Mouse (Mus musculus): ENCODE measurements around the gene Pcnx2.

The Pcnx2 gene

DNA sequence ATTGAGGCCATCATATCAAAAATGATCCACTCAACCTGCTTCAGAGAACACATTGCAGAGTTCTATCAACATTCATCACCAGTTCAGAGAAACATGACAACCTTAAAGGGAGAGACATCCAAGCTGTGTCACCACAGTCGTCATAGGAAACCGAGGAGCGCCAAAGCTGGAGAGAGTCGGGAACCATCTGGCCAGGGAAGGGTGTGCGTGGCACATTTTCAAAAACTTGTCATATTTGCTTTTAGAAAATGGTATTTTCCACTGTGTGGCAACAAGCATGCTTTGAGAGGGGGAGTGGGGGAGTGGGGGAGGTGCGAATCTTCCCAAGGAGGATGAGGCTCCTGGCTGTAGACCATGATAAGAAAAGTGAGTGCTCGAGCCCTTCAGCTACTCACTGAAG is 78.3 kb downstream of the Pcnx2 start:
- DNase-seq (ENCODE audit: low read depth) = no peak

DNA sequence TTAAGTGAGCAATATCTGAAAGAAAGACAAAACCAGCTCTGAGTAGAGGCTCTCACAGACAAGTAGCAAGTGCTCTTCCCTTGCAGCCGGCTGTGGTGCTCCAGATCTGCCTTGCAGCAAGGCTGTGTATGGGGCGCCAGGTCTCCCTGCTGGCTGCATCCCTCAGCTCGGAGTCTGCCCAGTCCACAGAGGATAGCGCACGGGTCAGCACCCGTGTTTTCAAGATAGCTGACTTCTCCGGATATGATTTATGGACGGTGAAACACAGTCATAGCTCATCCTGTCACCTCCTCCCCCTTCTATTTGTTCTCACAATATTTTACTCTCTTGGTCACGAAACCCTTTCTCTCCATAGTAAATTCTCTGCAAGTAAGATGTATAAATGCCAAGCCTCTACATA is 79.3 kb downstream of the Pcnx2 start:
- no peak for DNase-seq (ENCODE audit: low read depth)

DNA sequence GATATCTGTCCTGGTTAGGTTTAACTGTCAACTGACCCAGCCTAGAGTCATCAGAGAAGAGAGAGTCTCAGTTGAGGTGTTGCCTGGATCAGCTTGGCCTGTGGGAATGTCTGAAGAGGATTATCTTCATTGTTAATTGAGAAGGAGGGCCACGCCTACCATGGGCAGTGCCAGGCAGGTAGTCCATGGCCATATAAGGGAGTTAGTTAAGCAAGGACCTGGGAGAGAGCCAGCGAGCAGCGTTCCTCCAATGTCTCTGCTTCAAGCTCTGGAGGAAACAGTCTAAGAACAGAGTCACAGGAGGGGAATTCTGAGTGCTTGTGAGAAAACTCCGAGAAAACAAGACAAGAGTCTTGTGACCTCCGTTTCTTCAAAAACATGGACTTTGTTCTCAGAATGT is 81.4 kb downstream of the Pcnx2 start:
- no peak for DNase-seq (ENCODE audit: low read depth)

DNA sequence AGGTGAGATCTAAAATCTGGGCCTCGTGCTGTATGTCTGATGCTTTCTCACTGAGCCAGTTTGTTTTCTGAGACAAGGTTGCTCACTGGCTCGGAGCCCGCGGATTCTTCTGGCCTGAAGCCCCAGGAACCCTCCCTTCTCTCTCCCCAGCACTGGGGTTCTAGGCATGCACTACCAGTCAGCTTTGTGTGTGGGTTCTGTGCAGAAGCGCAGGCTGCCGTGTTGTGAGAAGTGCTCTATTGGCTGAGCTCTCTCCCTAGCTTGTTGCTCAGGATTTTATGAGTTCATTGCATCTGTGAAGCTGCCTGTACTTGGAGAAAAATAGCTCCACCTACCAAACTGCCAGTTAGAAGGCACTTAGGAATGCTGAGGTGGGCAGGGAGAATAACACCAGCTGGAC is 89.3 kb downstream of the Pcnx2 start:
- DNase-seq (ENCODE audit: low read depth) = no peak

DNA sequence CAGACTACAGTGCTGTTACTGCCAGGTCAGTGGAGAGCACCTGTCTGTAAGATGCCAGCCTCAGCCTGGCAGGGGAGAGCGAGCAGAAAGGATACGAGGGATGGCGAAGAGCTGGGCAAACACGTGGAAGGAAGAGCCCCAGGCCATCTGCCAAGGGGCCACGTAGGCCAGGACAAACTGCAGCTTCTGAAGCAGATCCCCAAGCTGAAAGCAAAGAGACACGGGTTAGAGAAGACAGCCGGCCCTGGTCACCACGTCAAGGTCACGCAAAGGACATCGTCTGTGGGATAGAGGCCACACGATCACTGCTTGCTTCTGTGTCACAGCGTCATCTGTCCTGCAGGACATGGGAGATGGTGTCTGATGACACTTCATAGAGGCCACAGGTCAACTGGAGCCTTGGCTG is 90.2 kb downstream of the Pcnx2 start:
- no peak for DNase-seq (ENCODE audit: low read depth)

DNA sequence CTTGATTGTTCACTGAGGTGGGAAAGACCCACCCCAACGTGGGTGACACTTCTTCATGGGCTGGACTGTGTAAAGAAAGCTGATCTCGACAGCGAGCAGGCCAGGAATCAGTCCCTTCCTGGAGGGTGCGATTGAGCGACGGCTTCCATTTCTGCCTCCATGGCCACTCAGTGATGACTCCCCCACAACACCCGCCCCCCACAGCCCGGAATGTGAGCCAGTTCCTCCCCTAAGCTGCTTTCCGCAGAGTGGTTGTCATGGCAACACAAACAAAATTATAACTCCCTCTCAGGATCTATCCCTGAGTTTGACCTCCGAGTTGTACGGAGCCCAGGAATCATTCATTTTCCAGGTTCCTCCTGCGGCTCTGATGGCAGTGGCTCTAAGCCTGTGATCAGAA is 91.7 kb downstream of the Pcnx2 start:
- DNase-seq (ENCODE audit: low read depth) = no peak

DNA sequence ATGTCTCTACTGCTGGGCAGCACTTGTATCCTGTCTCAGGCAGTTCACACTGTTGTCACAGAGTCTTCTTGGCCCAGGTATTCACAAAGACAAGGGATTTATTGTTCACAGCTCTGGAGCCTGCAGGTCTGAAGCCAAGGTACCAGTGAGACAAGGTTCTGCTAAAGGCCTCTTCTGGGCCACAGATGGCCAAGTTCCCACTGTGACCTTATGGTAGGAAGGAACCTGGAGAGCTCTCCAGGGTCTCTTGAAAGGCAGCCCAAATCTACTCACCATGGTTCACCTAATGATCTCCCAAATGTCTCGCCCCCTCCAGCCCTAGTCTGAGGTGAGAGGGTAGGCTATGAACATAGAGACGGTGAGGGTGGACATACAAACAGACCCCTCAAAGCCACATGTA is 101.1 kb downstream of the Pcnx2 start:
- DNase-seq (ENCODE audit: low read depth) = no peak

DNA sequence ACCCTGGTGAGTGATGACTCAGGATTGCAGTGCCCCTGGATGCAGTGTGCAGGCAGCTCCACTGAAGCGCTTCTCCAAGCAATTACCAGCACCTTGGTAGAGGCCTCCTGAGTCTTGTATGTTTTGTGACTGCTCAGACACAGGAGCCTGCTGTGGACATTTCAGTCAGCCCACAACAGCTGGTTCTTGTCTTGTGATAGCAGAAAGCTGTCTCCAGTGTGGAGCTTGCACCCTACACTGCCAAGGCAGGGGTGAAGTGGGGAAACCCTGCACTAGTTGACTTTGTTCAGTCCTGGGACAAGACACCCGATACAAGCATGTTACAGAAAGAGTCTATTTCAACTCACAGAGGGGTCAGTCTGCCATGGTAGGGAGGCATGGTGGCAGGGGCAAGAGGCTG is 102.8 kb downstream of the Pcnx2 start:
- no peak for DNase-seq (ENCODE audit: low read depth)

DNA sequence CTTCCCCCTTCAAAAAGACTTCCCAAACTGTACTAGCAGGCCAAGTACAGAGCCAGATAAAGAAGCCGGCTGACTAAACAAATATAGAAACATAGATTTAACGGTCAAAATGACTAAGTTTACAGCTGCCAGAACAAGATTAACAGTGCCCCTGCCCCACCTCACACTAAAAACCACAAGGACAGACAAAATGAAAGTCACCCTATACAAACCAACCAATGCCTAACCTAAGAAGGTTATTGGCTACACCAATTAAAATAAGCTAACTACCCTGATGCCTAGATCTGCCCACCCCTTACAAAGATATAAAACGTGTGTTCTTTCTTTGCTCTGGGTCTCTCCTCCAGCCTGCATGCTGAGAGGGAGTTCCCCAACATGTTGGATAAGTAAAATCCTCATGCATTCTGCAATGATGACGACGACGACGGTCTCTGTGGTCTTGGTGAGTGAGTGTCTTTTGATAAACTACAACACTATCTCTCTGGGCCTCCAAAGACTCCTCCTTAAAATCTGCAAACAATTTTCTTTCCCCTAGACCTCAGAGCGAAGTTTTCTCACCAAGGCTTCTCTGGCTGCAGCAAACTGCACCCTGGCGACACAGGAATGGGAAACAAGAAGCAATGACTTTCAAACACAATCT is 105.2 kb downstream of the Pcnx2 start:
- DNase-seq (ENCODE audit: low read depth) = no peak

DNA sequence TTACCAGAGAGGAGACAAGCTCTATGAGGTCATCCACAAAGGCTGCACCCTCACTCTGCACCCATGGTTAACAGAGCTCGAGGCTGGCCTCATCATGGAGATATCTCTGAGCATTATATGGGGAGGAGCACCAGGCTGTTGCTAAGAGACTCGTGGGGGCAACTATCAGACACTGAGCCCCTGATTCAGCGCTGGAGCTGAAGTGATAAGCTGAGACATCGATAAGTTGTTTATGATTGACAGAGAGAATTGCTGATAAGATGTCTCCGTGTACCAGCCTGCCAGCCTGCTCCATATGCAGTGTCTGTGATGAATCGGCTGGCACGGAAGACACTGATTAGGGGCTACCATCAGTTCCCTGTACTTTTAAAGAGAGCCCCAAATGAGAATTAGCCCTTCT is 111.2 kb downstream of the Pcnx2 start:
- no peak for DNase-seq (ENCODE audit: low read depth)

DNA sequence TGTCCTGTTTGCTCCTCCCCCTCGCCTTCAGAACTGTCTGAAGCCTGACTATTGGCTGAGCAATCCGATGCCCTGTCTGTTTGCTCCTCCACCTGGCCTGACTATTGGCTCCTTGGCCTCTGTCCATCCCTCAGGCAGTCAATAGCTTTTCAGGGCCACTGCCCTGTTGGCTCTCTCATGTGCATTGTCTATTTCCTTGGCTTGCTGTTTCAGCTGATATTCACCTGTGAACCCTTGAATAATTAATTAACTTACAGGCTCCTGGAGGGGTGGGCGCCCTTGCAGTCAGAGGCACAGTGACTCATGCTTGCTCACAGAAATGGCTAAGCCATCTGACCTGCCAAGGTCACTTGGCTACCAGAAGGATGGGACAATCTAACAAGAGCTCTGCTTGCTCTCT is 116.0 kb downstream of the Pcnx2 start:
- no peak for DNase-seq (ENCODE audit: low read depth)

DNA sequence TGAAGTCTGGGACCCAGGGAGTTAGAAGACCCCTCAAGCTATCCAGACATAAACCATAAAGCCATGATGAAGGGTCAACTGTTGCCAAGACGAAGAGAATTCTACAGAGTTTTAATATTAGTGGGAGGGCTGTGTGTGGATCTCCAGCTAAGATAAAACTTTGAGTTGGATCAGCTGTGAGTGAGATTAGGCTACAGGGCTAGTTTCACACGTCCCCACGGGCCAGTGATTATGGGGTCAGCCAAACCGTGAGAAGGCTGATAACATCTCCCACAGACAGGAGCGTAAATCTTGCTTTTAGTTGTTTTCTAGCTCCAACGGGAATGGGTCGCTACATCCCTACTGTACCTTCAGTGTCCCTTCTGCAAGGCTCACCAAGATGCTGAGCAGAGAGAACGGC is 118.5 kb downstream of the Pcnx2 start:
- DNase-seq (ENCODE audit: low read depth) = no peak

DNA sequence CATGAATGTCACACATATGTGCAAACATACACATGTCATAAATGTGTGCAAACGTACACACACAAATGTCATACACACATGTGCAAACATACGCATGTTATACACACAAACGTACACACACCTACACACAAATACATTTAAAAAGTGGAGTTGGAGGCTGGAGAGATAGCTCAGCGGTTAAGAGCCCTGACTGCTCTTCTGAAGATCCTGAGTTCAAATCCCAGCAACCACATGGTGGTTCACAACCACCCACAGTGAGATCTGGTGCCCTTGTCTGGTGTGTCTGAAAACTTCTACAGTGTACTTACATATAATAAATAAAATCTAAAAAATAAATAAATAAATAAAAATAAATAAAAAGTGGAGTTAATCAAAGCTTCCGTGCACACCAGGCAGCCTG is 119.2 kb downstream of the Pcnx2 start:
- DNase-seq (ENCODE audit: low read depth) = no peak

DNA sequence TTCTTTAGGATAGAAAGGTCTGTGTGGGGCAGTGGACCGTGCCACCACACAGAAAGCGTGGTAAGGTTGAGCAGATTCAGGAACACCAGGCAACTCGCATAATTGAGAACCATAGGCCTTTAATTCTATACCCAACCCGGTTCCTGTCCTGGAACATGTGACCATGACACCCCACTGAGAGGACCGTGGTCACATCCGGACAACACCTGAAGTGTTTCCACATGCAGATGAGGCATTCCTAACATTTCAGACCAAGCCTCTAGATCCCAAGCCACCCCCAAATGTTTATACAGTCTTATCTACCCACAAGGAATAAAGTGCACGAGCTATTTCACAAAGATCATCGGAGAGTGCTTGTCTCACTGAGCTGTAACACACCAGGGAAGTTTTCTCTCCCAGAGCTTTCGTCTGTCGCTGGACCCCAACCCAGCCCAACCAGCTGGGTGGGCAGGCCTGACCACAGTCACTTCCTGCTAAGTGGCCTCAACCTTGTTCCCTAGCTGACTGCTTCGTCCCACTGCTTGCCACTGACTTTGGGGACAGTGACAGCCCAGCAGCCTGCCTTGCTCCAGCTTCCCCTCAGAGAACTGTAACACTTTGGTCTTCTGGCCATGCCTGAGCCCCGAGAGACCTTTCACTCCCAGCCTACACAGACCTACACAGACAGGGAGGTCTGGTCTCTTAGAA is 120.5 kb downstream of the Pcnx2 start:
- DNase-seq (ENCODE audit: low read depth) = no peak

DNA sequence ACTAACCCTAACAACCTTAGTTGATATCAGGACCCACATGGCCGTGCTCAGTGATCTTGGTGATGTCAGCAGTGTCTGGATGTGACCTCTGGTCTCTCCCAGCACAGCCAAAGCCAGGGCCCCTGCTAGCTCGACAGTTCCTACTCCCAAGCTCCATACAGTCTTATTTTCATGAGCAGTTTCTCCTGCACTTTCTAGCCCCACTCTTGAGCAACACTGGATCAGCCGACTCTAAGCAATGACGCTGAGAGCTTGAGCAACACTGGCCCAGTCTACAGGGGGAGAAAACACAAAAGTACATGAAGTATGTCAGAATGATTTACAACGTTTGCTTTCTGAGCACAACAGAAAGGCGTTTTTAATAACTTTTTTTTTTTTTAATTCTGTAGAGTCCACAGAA is 121.3 kb downstream of the Pcnx2 start:
- DNase-seq (ENCODE audit: low read depth) = no peak

DNA sequence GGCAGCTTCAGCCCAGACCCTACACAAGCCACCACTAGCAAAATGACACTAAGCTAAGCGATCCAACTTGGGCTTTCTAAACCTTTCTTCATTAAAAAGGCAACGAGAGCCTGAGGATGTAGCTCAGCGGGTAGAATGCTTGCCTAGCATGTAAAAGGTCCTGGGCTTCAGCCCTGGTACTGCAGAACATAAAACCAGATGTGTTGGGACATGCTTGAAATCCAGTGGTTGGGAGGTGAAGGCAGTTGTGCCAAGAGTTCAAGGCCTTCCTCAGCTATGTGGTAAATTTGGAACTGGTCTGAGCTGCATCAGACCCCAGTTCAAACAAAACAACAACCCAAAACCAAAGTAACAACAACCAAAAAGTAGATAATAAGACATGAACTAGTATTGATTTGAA is 121.8 kb downstream of the Pcnx2 start:
- DNase-seq (ENCODE audit: low read depth) = no peak

DNA sequence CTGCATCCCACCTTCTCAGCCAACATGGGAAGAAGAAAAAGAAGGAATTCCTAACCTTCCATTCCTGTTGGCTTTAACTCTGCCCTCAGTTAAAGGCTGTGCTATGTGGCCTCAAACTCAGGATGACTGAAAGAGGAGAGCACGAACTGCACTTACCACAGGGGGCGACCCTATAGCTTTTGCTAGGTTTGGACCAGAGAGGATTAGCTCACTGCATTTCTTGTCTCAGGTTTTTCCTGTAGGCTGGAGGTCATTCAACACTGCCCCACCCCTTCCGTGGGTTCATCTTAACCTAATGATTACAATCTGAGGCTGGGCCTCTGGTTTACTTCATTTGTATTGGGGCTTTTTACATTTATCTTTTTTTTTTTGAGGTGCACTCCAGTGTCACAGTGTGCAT is 123.1 kb downstream of the Pcnx2 start:
- DNase-seq (ENCODE audit: low read depth) = no peak

DNA sequence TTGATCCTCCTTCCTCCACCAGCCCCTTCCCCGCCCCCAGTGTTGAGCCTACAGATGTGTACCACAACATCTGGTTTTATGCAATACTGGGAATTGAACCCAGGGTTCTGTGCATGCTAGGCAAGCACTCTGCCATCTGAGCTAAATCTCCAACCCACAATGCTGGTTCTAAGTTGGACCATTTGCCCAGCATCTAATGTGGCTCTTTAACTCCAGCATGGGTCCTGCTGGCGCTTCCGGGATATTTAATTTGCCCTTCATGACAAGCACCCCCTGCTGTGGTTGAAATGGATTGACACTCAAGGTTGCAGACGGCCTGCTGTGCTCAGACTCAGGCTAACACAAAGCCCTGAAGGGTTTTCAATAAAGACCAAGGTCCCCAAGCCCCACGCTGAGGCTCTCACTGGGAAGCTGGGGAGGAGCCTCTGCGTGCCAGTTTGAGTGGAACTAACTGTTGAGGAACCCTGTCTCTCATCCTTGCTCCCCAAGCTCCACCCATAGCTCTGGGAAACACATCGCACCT is 124.8 kb downstream of the Pcnx2 start:
- DNase-seq (ENCODE audit: low read depth) = no peak

DNA sequence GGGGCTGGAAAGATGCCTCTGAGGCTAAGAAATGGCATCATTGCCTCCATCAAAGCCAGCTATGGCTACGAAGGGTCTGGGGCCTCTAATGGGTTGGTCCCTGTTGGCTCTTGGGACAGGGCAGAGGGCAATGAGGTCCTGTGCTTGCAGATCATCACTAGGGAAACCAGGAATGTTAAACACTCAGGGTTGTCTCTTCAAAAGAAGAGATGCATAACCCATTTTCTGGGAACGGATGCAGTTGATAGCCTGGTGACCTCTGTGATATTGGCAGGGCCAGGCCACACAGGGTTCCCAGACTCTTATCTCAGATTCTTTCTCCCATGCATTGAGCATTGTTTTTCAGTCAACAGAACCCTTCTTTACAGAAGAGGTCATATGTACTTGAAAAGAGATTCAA is 125.8 kb downstream of the Pcnx2 start:
- no peak for DNase-seq (ENCODE audit: low read depth)

DNA sequence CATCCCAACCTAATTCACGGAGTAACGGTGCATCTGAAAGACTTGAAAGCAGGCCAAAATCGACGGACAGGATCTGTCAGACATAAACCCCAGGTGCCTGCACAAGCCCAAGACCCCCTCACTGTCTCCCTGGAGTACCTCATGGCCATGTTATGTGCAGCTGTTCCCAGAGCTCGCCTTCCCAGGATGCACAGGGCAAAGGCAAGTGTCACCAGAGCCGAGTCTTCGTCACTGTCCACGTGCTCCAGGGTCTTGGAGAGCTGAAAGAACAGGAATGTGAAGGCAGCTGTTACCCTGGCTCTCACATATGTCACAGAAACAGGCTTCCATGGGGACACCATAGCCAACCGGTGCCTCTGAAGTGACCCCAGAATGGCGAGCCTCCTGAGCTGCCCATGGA is 130.0 kb downstream of the Pcnx2 start:
- DNase-seq (ENCODE audit: low read depth) = no peak

DNA sequence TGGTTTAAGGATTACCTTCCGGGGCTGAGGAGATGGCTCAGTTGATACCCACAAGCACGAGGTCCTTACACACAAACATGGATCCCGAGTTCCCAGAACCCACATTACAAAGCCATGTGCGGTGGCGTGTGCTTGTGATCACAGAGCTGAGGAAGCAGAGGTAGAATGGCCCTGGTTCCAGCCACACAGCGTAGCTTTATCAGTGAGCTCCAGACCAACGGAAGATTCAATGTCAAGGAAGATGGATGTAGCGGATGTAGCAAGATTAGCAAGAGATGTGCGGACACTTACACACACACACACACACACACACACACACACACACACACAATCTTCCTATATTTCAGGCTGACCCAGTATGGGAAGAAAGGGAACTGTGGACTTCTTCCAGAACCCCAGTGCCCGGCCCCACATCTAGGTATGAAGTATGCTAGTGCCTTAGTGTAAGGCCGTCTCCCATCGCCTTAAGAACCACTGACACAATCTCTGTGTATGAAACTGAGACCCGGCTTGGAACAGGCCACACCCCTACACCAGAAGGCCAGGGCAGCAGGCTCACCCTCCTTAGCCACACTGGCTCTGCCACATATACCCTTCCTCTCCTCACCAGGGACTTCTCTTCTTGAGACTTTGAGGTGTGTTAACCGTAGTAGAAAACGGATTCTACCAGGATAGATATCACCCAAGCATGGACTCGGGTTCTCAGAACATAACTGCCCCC is 134.9 kb downstream of the Pcnx2 start:
- peak; percentile 13 for DNase-seq (ENCODE audit: low read depth)

DNA sequence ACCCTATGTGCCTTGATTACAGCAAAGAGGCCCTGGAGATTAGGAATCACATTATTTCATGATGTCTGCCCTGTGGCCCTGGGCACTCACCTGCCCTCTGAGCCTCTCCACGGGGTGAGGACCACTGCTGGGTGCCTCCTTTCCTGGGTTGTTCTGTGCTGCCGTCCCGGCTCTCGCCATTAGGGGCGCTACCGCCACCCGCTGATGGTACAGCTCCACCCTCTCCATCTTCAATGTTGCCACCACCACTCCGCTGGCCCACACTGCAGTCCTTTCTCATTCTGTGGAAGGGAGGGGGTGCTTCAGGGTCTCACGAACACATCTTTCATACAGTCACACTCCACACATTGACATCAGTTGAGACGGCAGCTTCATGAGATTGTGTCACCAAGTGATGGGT is 139.1 kb downstream of the Pcnx2 start:
- no peak for DNase-seq (ENCODE audit: low read depth)

DNA sequence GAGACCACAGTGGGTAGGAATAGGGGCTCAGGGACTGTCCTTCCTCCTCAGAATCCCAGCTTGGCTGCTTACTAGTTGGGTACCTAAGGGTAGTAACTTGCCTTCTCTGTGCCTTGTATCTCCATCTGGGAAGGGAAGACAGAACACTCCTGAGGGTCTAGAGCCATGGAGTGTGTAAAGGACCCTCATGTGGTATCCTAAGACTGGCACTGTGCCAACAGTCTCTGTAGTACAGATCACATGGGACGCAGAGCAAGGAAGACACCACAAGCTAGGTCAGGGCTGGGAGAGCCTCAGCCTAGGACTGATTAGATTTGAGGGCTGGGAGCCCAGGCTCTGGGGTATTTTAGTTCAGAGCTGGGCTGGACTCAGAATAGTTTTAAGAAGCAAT is 141.0 kb downstream of the Pcnx2 start:
- no peak for DNase-seq (ENCODE audit: low read depth)
